Mouse (Mus musculus) liver, embryonic 14.5 days (tissue): Measurements from ENCODE around the gene Mgat4c. TPM values are rescaled to one million over a fixed set of nuclear protein-coding genes. Genes with fewer than 3 reads are reported as not detected.

ENCODE experiments used
- ATAC-seq: fragments of 200-750 bp; cut with Nextera tagmentation; 2 replicates; pipeline ENCODE4 v1.8.0; 2017; ENCODE audit warnings: moderate number of reproducible peaks, mild to moderate bottlenecking, moderate library complexity; ENCODE audit not compliant: insufficient read depth
- DNase-seq, 3 experiments: peaks; one replicate each; pipeline ENCODE4 v3.0.0-alpha.2; 2012 to 2013; ENCODE audit warnings: low read depth in 3 of 3, low spot score in 3 of 3
- H3K27ac ChIP-seq: fragments of 300-500 bp; sonication (generic); 2 replicates; pipeline ENCODE4 v1.5.1; 2014; ENCODE audit warnings: moderate library complexity, mild to moderate bottlenecking, control low read depth, inconsistent platforms
- H3K27me3 ChIP-seq: fragments of 300-500 bp; sonication (generic); 2 replicates; pipeline ENCODE4 v1.6.1; 2014; ENCODE audit warnings: mild to moderate bottlenecking, low read length, moderate library complexity; ENCODE audit not compliant: control insufficient read depth, insufficient read depth
- H3K36me3 ChIP-seq: fragments of 300-500 bp; sonication (generic); replicated peaks from 2 replicates; pipeline ENCODE4 v1.6.1; 2014; ENCODE audit warnings: low read depth; ENCODE audit not compliant: control insufficient read depth, insufficient read depth
- H3K4me1 ChIP-seq, 2 experiments: fragments of 200-500 bp in 1 of 2; fragments of 300-500 bp in 1 of 2; sonication (generic) in 1 of 2; replicated peaks; 2 replicates each; pipeline ENCODE4 v1.6.1; 2012 to 2014; ENCODE audit warnings: antibody characterized with exemption in 1 of 2, inconsistent platforms in 1 of 2, low read length in 1 of 2; ENCODE audit not compliant: control insufficient read depth in 2 of 2, insufficient read depth in 2 of 2
- H3K4me2 ChIP-seq: fragments of 300-500 bp; sonication (generic); 2 replicates; pipeline ENCODE4 v1.6.1; 2014; ENCODE audit warnings: low read depth, mild to moderate bottlenecking, control low read depth, moderate library complexity
- H3K4me3 ChIP-seq, 2 experiments: fragments of 200-500 bp in 1 of 2; fragments of 300-500 bp in 1 of 2; sonication (generic) in 1 of 2; 2 replicates each; pipeline ENCODE4 v1.5.1; 2012 to 2014; ENCODE audit warnings: low read depth in 2 of 2, low read length in 2 of 2, mild to moderate bottlenecking in 2 of 2, control low read depth in 1 of 2, inconsistent platforms in 1 of 2, moderate library complexity in 1 of 2; ENCODE audit not compliant: insufficient read depth in 1 of 2
- H3K9ac ChIP-seq: fragments of 300-500 bp; sonication (generic); replicated peaks from 2 replicates; pipeline ENCODE4 v1.6.1; 2014; ENCODE audit warnings: mild to moderate bottlenecking, control low read depth, moderate library complexity
- H3K9me3 ChIP-seq: fragments of 300-500 bp; sonication (generic); 2 replicates; pipeline ENCODE4 v1.6.1; 2016; ENCODE audit warnings: low read length, mixed read lengths; ENCODE audit not compliant: control insufficient read depth
- CTCF ChIP-seq: IDR thresholded peaks from 2 replicates; pipeline ENCODE4 v1.5.1; 2016; ENCODE audit warnings: antibody characterized with exemption, low read depth, control low read depth
- EP300 ChIP-seq: IDR thresholded peaks from 2 replicates; pipeline ENCODE4 v1.6.1; 2016; ENCODE audit warnings: antibody characterized with exemption, low read depth
- WGBS: fragments of 180-500 bp; shearing (Covaris S2); extraction: QIAGEN DNeasy Blood & Tissue Kit; methylation state at CpG from one replicate; pipeline ENCODE4 v1.1.7; 2014; ENCODE audit not compliant: insufficient replicate concordance; 5-methylcytosine and 5-hydroxymethylcytosine counted together
- polyA plus RNA-seq, 2 experiments: library from polyadenylated mRNA; depleted of rRNA in 1 of 2; stranded (reverse) in 1 of 2; unstranded in 1 of 2; fragments of >200 nt; fragmentation: Nextera tagmentation in 1 of 2; extraction: Ambion mirVana in 1 of 2; gene quantifications; 2 replicates each; pipeline versions ENCODE4 v1.2.1 to v1.2.3; 2012 to 2014

The Mgat4c gene
- polyA plus RNA-seq, 2 experiments = not detected

DNA sequence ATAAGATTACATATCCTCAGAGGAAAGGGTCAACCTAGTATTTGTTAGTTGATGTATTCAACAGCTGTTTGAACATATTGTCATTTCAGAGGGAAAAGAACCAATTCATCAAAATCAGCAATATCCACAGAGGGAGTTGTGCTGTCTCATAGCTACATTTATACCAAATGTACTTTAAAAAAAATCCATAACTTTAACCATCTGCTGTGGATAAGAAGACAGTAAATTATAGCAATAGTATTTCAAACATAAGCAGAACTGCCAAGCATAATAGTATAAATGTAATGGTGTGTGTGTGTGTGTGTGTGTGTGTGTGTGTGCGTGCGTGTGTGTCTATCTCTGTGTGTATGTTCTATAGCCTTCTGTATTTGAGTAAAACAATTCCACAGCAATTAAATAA is 127.5 kb downstream of the Mgat4c start:
- ATAC-seq = no peak
- H3K9me3 ChIP-seq = no peaks in the 10 kb centered on the region
- H3K27ac ChIP-seq = no peak overlapping the region
- WGBS = 84% methylated on average over 2 of the region's 2 CpGs
- no peaks in the 10 kb centered on the region for H3K27me3 ChIP-seq
- H3K36me3 ChIP-seq = no peaks in the 10 kb centered on the region
- DNase-seq = no peak
- TF ChIP-seq CTCF = no peak
- no peak for TF ChIP-seq EP300
- no peak overlapping the region for H3K4me3 ChIP-seq
- H3K4me1 ChIP-seq = no peaks in the 10 kb centered on the region
- H3K4me2 ChIP-seq = no peak overlapping the region
- H3K9ac ChIP-seq = no peak overlapping the region

DNA sequence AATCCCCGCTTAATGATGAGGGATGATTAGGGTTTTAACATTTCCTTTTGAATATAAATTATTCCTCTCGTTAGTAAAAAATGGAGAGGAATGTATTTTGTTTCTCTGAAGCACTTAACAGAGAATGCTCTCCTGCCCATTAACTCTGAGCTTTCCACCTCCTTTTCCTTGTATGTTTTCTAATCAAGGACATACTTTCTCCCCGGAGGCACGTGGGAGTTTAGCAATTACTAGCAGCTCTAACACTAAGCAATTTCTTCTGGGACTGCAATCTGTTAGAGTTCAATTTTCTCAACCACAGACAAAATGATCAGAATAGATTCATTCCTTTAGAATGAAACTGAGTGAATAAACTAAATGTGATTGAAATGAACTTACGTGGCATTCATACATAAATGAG is 135.6 kb downstream of the Mgat4c start:
- Histone ChIP-seq H3K36me3 (no peaks in the 10 kb centered on the region), H3K9me3 (no peaks in the 10 kb centered on the region), H3K4me2 (no peak overlapping the region), H3K9ac (no peak overlapping the region), H3K4me3 (no peak overlapping the region), H3K27me3 (no peaks in the 10 kb centered on the region), H3K27ac (no peak overlapping the region), H3K4me1 (no peaks in the 10 kb centered on the region)
- WGBS = 65% methylated on average over 5 of the region's 5 CpGs
- TF ChIP-seq EP300 (no peak), CTCF (no peak)
- no peak for ATAC-seq
- DNase-seq = no peak

DNA sequence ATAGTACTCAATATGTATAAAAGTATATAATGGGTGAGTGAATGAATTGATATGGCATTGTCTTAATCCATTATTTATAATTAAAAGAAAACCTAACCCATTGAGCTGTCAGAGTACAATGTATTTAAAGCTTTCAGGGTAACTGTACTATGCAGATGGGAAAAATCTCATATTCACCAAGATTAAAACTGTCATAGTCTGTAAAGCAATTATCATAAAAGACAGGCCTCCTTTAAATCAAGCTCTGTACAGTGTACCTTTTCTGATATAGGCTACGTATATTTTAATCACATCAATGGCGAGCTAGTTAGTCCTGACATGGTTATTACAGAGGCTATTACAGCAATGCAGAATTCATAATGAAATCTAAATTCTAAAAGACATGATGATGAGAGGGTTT is 146.7 kb downstream of the Mgat4c start:
- DNase-seq = no peak
- Histone ChIP-seq H3K9me3 (no peaks in the 10 kb centered on the region), H3K4me2 (no peak overlapping the region), H3K9ac (no peak overlapping the region), H3K27ac (no peak overlapping the region), H3K27me3 (no peaks in the 10 kb centered on the region), H3K4me3 (no peak overlapping the region), H3K36me3 (no peaks in the 10 kb centered on the region), H3K4me1 (no peaks in the 10 kb centered on the region)
- TF ChIP-seq CTCF = no peak
- TF ChIP-seq EP300 = no peak
- WGBS = 57% methylated on average over 2 of the region's 2 CpGs
- no peak for ATAC-seq

GRCm38 (mm10) chr10:101856115-101856514 is 174.8 kb downstream of the Mgat4c start:
- H3K9ac ChIP-seq = no peak overlapping the region
- no peaks in the 10 kb centered on the region for H3K9me3 ChIP-seq
- ATAC-seq = no peak
- H3K27ac ChIP-seq = no peak overlapping the region
- H3K4me2 ChIP-seq = no peak overlapping the region
- DNase-seq = no peak
- H3K4me3 ChIP-seq = no peak overlapping the region
- no peaks in the 10 kb centered on the region for H3K4me1 ChIP-seq
- no peaks in the 10 kb centered on the region for H3K27me3 ChIP-seq
- no peaks in the 10 kb centered on the region for H3K36me3 ChIP-seq
- WGBS = 78% methylated on average over 2 of the region's 2 CpGs
- no peak for TF ChIP-seq CTCF
- TF ChIP-seq EP300 = no peak

DNA sequence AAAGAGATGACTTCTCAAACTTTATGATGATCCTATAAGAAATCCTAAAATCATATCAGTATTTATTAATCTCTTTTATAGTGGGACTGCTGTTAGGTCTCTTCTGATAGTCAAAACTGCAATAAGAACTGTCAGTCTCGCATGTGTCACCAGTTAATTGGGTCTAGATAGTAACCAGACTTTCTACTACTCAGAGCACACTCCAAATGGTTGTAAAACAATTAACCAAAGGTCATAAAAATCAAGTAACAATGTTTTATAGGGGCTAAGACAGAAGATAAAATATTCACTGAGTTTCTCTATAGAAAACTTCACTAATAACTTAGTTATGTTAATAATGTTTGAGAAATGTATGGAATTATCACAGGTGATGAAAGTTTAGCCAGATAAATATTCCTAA is 208.6 kb downstream of the Mgat4c start:
- 37% methylated on average over 1 of the region's 1 CpGs for WGBS
- no peak for ATAC-seq

GRCm38 (mm10) chr10:101917328-101917814 is 236.1 kb downstream of the Mgat4c start:
- Histone ChIP-seq H3K27me3 (no peaks in the 10 kb centered on the region), H3K36me3 (no peaks in the 10 kb centered on the region), H3K4me2 (no peak overlapping the region), H3K9me3 (no peaks in the 10 kb centered on the region), H3K4me3 (no peak overlapping the region), H3K4me1 (no peaks in the 10 kb centered on the region), H3K9ac (no peak overlapping the region), H3K27ac (no peak overlapping the region)
- TF ChIP-seq EP300 = no peak
- no peak for TF ChIP-seq CTCF
- ATAC-seq (no peak), DNase-seq (no peak)

More for the DNA sequence above, 208.6 kb downstream of the Mgat4c start:
- H3K4me3 ChIP-seq = no peak overlapping the region
- no peaks in the 10 kb centered on the region for H3K9me3 ChIP-seq
- H3K27me3 ChIP-seq = no peaks in the 10 kb centered on the region
- no peak for DNase-seq
- H3K9ac ChIP-seq = no peak overlapping the region
- no peaks in the 10 kb centered on the region for H3K4me1 ChIP-seq
- H3K4me2 ChIP-seq = no peak overlapping the region
- no peak for TF ChIP-seq CTCF
- no peak for TF ChIP-seq EP300
- no peaks in the 10 kb centered on the region for H3K36me3 ChIP-seq
- no peak overlapping the region for H3K27ac ChIP-seq
